Mouse (Mus musculus): ENCODE measurements around the gene Kcnk15.

Gene Kcnk15

GRCm38 (mm10) chr2:163876830-163877498 lies 23.5 kb downstream of the Kcnk15 start:
- no peak for DNase-seq

GRCm38 (mm10) chr2:163880891-163881290 lies 27.4 kb downstream of the Kcnk15 start:
- DNase-seq = peak; percentile 72 to 88

GRCm38 (mm10) chr2:163882859-163883652 lies 29.6 kb downstream of the Kcnk15 start:
- no peak for DNase-seq

- peak in 1 of 2 experiments; percentile 18 for DNase-seq
Observed at GRCm38 (mm10) chr2:163889411-163889810, 36.0 kb downstream of the Kcnk15 start.

GRCm38 (mm10) chr2:163890586-163890985 lies 37.1 kb downstream of the Kcnk15 start:
- no peak for DNase-seq

GRCm38 (mm10) chr2:163891271-163891670 lies 37.8 kb downstream of the Kcnk15 start:
- DNase-seq = no peak

GRCm38 (mm10) chr2:163893446-163894370 lies 40.3 kb downstream of the Kcnk15 start:
- DNase-seq = no peak

GRCm38 (mm10) chr2:163895156-163895555 lies 41.7 kb downstream of the Kcnk15 start:
- no peak for DNase-seq

- DNase-seq = no peak
Observed at GRCm38 (mm10) chr2:163897026-163897425, 43.6 kb downstream of the Kcnk15 start.

- DNase-seq = no peak
Observed at GRCm38 (mm10) chr2:163897988-163898535, 44.6 kb downstream of the Kcnk15 start.

GRCm38 (mm10) chr2:163899910-163900411 lies 46.5 kb downstream of the Kcnk15 start:
- no peak for DNase-seq

- no peak for DNase-seq
Observed at GRCm38 (mm10) chr2:163901043-163901442, 47.6 kb downstream of the Kcnk15 start.

- no peak for DNase-seq
Observed at GRCm38 (mm10) chr2:163902448-163902847, 49.0 kb downstream of the Kcnk15 start.

- DNase-seq = no peak
Observed at GRCm38 (mm10) chr2:163903461-163903860, 50.0 kb downstream of the Kcnk15 start.

- DNase-seq = no peak
Observed at GRCm38 (mm10) chr2:163904323-163904722, 50.9 kb downstream of the Kcnk15 start.

- no peak for DNase-seq
Observed at GRCm38 (mm10) chr2:163907131-163907530, 53.7 kb downstream of the Kcnk15 start.

Data from lung, postnatal 4 days (tissue).